Mouse (Mus musculus) heart, embryonic 15.5 days (tissue): ENCODE results near the gene Fscn1. TPM values are rescaled to one million over a fixed set of nuclear protein-coding genes. Genes with fewer than 3 reads are reported as not detected.

Experiments used
- ATAC-seq: fragments of 200-750 bp; cut with Nextera tagmentation; replicated peaks from 2 replicates; pipeline ENCODE4 v1.8.0; 2017; ENCODE audit warnings: low read depth, moderate TSS enrichment; ENCODE audit not compliant: insufficient number of reproducible peaks, insufficient read depth, low FRiP score
- H3K27ac ChIP-seq: fragments of 300-500 bp; sonication (generic); 2 replicates; pipeline ENCODE4 v1.5.1; 2015; ENCODE audit warnings: mild to moderate bottlenecking, inconsistent platforms
- H3K27me3 ChIP-seq: fragments of 300-500 bp; sonication (generic); 2 replicates; pipeline ENCODE4 v1.6.1; 2015; ENCODE audit warnings: inconsistent platforms
- H3K36me3 ChIP-seq: fragments of 300-500 bp; sonication (generic); 2 replicates; pipeline ENCODE4 v1.6.1; 2015; ENCODE audit warnings: mild to moderate bottlenecking, inconsistent platforms
- H3K4me1 ChIP-seq: fragments of 300-500 bp; sonication (generic); replicated peaks from 2 replicates; pipeline ENCODE4 v1.6.1; 2015; ENCODE audit warnings: inconsistent platforms
- H3K4me2 ChIP-seq: fragments of 300-500 bp; sonication (generic); 2 replicates; pipeline ENCODE4 v1.6.1; 2015; ENCODE audit warnings: inconsistent platforms, mild to moderate bottlenecking, moderate library complexity
- H3K4me3 ChIP-seq: fragments of 300-500 bp; sonication (generic); 2 replicates; pipeline ENCODE4 v1.5.1; 2015; ENCODE audit warnings: mild to moderate bottlenecking, inconsistent platforms
- H3K9ac ChIP-seq: fragments of 300-500 bp; sonication (generic); 2 replicates; pipeline ENCODE4 v1.6.1; 2015; ENCODE audit warnings: mild to moderate bottlenecking, inconsistent platforms
- H3K9me3 ChIP-seq: fragments of 300-500 bp; sonication (generic); replicated peaks from 2 replicates; pipeline ENCODE4 v1.6.1; 2016; ENCODE audit warnings: inconsistent platforms
- WGBS: fragments of 180-500 bp; shearing (Covaris S2); methylation state at CpG from one replicate; pipeline ENCODE4 v1.1.7; 2015; ENCODE audit warnings: mixed read lengths; 5-methylcytosine and 5-hydroxymethylcytosine counted together
- polyA plus RNA-seq: library from polyadenylated mRNA; unstranded; fragments of >200 nt; fragmentation: Nextera tagmentation; extraction: Ambion mirVana; gene quantifications from 2 replicates; pipeline ENCODE4 v1.2.1, GENCODE M21; 2015

The Fscn1 gene
- polyA plus RNA-seq, 1 experiment from 2014 or later = 108 TPM

DNA sequence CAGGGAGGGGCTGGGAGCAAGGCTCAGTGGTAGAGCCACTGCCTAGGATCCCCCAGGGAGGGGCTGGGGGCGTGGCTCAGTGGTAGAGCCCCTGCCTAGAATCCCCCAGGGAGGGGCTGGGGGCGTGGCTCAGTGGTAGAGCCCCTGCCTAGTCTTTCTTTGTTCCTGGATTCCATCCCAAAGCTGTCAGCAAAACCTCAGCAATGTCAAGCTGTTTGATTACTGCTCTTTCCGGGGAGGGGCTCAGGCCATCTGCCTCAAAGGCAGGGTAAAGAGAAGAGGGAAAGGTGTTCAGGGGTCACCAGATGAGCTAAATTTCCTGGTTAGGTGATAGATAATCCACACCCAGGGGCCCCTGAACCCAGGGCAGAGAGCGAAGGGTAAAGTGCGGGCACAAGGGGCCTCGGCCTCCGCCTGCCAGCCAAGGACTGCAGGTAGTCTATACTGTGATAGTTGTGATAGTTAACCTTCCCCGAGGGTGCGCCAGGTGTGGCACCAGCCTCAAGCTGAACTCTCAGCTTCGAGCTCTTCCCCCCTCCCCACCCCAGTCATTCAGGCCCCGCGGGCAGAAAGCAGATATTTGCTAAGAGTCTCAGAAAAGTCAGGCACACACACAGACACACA lies 35.7 kb upstream of the Fscn1 start:
- no peak overlapping the region for H3K27ac ChIP-seq
- 66% methylated on average over 12 of the region's 12 CpGs for WGBS
- H3K36me3 ChIP-seq = no peaks in the 10 kb centered on the region
- no peaks in the 10 kb centered on the region for H3K9me3 ChIP-seq
- no peak overlapping the region for H3K4me3 ChIP-seq
- no peak overlapping the region for H3K4me2 ChIP-seq
- H3K4me1 ChIP-seq = peaks cover 54% of the 10 kb centered on the region
- no peak for ATAC-seq
- no peaks in the 10 kb centered on the region for H3K27me3 ChIP-seq
- H3K9ac ChIP-seq = no peak overlapping the region

DNA sequence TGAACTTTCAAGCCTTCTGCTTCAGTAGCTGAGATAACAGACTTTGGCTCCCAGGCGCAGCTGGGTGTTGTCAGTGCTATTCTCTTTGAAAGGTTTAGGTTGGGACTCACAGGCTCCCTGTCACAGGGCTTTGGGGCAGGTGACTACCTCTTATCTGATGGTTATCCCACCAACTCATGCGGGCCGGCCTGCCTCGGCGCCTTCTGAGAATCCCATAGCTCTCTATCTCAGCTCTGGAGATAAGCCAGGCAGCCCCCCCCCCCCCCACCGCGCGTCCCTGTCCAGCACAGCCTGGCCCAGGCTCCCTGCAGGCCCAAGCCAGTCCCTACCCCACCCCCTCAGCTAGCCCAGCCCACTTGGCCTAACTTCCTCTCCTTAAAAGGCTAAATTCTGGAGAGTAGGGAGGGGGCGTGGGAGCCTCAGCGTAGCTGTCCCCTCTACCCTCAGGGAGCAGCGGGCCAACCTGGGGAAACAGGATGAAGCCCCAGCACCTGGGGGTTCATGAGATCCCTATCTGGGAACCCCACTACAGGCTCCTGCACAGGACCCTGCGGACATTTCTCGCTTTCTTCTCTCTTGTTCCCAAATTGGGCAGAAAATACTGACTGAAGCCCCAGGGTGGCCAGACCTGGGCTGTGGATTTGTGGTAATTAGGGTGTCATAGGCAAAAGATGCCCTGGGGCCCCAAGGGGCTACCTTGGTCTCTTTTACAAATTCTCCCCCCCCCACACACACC lies 33.8 kb upstream of the Fscn1 start:
- Histone ChIP-seq H3K4me2 (peak overlapping the region; percentile 43), H3K36me3 (no peaks in the 10 kb centered on the region), H3K4me1 (peaks cover 59% of the 10 kb centered on the region), H3K4me3 (peak overlapping the region; percentile 13; the same call in 1 of the 2 replicates), H3K9me3 (no peaks in the 10 kb centered on the region), H3K27ac (peak overlapping the region; percentile 90), H3K27me3 (no peaks in the 10 kb centered on the region), H3K9ac (peak overlapping the region; percentile 30)
- WGBS = 7% methylated on average over 13 of the region's 13 CpGs
- ATAC-seq = peak; percentile 77

DNA sequence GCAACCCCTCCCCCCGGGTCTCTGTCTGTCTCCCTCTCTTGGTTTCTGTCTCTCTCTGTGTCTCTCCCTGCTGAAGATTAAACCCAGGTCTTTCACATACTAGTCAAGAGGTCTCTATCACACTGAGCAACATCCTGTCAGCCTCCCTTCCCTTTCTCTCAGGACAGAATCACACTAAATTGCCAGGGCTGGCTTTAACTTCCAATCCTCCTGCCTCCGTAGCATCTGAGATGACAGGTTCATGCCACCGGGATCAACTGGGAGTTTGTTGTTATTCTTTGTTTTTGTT lies 33.3 kb upstream of the Fscn1 start:
- WGBS = 24% methylated on average over 3 of the region's 3 CpGs
- Histone ChIP-seq H3K36me3 (no peaks in the 10 kb centered on the region), H3K9ac (peak overlapping the region; percentile 30; the same call in 1 of the 2 replicates), H3K4me3 (no peak overlapping the region), H3K4me2 (peak overlapping the region; percentile 43), H3K27me3 (no peaks in the 10 kb centered on the region), H3K27ac (peak overlapping the region; percentile 90), H3K4me1 (peaks cover 59% of the 10 kb centered on the region), H3K9me3 (no peaks in the 10 kb centered on the region)
- ATAC-seq = no peak

- Histone ChIP-seq H3K9me3 (no peaks in the 10 kb centered on the region), H3K36me3 (no peaks in the 10 kb centered on the region), H3K4me1 (peaks cover 63% of the 10 kb centered on the region), H3K9ac (no peak overlapping the region), H3K4me3 (no peak overlapping the region), H3K27ac (peak overlapping the region; percentile 90), H3K27me3 (no peaks in the 10 kb centered on the region), H3K4me2 (no peak overlapping the region)
- 87% methylated on average over 12 of the region's 12 CpGs for WGBS
- ATAC-seq = no peak
Measured at GRCm38 (mm10) chr5:142927341-142927930, 32.7 kb upstream of the Fscn1 start.

- WGBS = 1% methylated on average over 35 of the region's 35 CpGs
- Histone ChIP-seq H3K36me3 (no peaks in the 10 kb centered on the region), H3K9ac (peak overlapping the region; percentile 66), H3K4me3 (peak overlapping the region; percentile 59), H3K27me3 (no peaks in the 10 kb centered on the region), H3K4me1 (peaks cover 63% of the 10 kb centered on the region), H3K27ac (peak overlapping the region; percentile 95), H3K4me2 (peak overlapping the region; percentile 78), H3K9me3 (no peaks in the 10 kb centered on the region)
- ATAC-seq = peak; percentile 41
Measured at GRCm38 (mm10) chr5:142928749-142929399, 31.3 kb upstream of the Fscn1 start.

GRCm38 (mm10) chr5:142929400-142929752 lies 30.8 kb upstream of the Fscn1 start:
- peak overlapping the region; percentile 78 for H3K4me2 ChIP-seq
- 13% methylated on average over 4 of the region's 4 CpGs for WGBS
- peak overlapping the region; percentile 59 for H3K4me3 ChIP-seq
- no peaks in the 10 kb centered on the region for H3K9me3 ChIP-seq
- peaks cover 61% of the 10 kb centered on the region for H3K4me1 ChIP-seq
- H3K36me3 ChIP-seq = no peaks in the 10 kb centered on the region
- no peaks in the 10 kb centered on the region for H3K27me3 ChIP-seq
- H3K9ac ChIP-seq = peak overlapping the region; percentile 66
- no peak for ATAC-seq
- peak overlapping the region; percentile 95 for H3K27ac ChIP-seq

GRCm38 (mm10) chr5:142931241-142931745 lies 28.9 kb upstream of the Fscn1 start:
- H3K9me3 ChIP-seq = no peaks in the 10 kb centered on the region
- WGBS = 78% methylated on average over 9 of the region's 9 CpGs
- peak overlapping the region; percentile 68; the same call in 1 of the 2 replicates for H3K27ac ChIP-seq
- H3K36me3 ChIP-seq = no peaks in the 10 kb centered on the region
- H3K4me3 ChIP-seq = no peak overlapping the region
- ATAC-seq = no peak
- no peaks in the 10 kb centered on the region for H3K27me3 ChIP-seq
- H3K9ac ChIP-seq = no peak overlapping the region
- peaks cover 55% of the 10 kb centered on the region for H3K4me1 ChIP-seq
- no peak overlapping the region for H3K4me2 ChIP-seq

- Histone ChIP-seq H3K36me3 (no peaks in the 10 kb centered on the region), H3K27ac (peak overlapping the region; percentile 68), H3K4me1 (peaks cover 49% of the 10 kb centered on the region), H3K4me3 (0 out of 2 replicates have a peak overlapping the region, but pooled peaks have one; percentile 10), H3K4me2 (peak overlapping the region; percentile 40), H3K9ac (no peak overlapping the region), H3K27me3 (no peaks in the 10 kb centered on the region), H3K9me3 (no peaks in the 10 kb centered on the region)
- WGBS = 14% methylated on average over 9 of the region's 9 CpGs
- ATAC-seq = peak; percentile 30
Measured at GRCm38 (mm10) chr5:142932084-142932685, 28.0 kb upstream of the Fscn1 start.

GRCm38 (mm10) chr5:142932731-142933130 lies 27.4 kb upstream of the Fscn1 start:
- H3K9me3 ChIP-seq = no peaks in the 10 kb centered on the region
- 72% methylated on average over 8 of the region's 8 CpGs for WGBS
- no peak overlapping the region for H3K4me2 ChIP-seq
- no peaks in the 10 kb centered on the region for H3K27me3 ChIP-seq
- H3K4me1 ChIP-seq = peaks cover 44% of the 10 kb centered on the region
- H3K36me3 ChIP-seq = no peaks in the 10 kb centered on the region
- H3K9ac ChIP-seq = no peak overlapping the region
- H3K27ac ChIP-seq = no peak overlapping the region
- no peak overlapping the region for H3K4me3 ChIP-seq
- no peak for ATAC-seq

DNA sequence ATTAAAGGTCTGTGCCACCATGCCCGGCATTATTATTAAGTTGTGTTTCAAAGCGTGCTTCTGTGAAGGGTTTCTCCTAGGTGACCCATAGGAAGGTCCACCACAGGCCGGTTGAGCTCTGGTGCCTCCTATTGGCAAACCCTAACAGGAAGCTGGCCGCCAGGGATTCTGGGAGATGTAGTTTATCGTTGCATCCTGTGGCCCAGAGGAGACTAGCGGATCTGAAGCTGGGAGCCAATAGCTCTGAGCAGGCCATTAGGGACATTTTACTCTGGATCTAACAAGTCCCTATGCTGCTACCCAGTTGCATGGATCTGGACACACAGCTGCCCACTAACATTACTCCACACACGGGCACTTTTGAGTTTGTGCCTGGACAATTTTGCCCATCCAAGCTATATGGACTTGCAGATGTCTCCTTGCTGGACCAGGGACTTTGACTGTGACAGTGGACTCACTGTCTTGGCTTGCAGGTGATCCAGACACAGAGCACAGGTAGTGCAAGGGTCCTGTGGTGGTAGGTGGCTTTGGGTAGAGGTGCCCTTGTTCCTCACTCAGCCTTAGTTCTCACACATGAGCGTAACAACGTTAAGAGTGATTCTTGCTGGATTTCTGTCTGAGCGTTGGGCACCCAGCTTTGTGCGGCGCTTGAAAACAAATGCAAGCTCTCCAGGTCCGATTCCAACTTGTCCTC lies 24.4 kb upstream of the Fscn1 start:
- Histone ChIP-seq H3K4me1 (peaks cover 28% of the 10 kb centered on the region), H3K9ac (peak overlapping the region; percentile 57), H3K36me3 (no peaks in the 10 kb centered on the region), H3K4me3 (peak overlapping the region; percentile 29), H3K27ac (peak overlapping the region; percentile 4; the same call in 1 of the 2 replicates), H3K9me3 (no peaks in the 10 kb centered on the region), H3K4me2 (peak overlapping the region; percentile 55), H3K27me3 (no peaks in the 10 kb centered on the region)
- ATAC-seq = peak; percentile 47
- 22% methylated on average over 13 of the region's 13 CpGs for WGBS
